Mouse (Mus musculus): ENCODE measurements around the gene Hba-x.

DNA sequence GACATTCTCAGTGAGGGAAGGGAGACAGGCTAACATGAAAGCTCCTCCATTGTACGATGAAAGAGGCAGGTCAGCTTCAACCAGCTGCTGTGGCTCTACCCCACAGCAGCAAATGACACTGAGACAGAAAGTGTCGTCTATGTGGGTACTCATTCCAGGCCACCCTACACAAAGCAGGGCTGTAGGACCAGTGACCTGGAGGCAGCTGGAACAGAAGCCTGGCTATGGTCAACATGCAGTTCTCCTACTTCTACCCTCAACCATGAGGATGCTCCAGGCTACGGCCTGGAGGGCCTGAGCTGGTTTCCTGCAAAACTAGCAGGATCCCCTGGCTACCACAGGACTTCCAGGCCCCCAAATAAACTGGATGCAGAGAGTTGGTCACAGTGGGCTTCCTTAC lies 19.6 kb upstream of the Hba-x start:
- no peak for TF ChIP-seq POLR2A (IDR thresholded peaks at IDR 0.05; ENCODE audit: extremely low read depth, insufficient read depth, low read length)
- TF ChIP-seq CTCF (IDR thresholded peaks at IDR 0.05; ENCODE audit: low read depth, low read length), result no peak

Data from liver, adult 2 months (tissue).